Mouse (Mus musculus): ENCODE data around the gene Git2.

Git2 gene

GRCm38 (mm10) chr5:114764812-114765735 lies 10.2 kb downstream of the Git2 start:
- DNase-seq (ENCODE audit: low spot score): no peak

- DNase-seq (ENCODE audit: low spot score): no peak
Observed at GRCm38 (mm10) chr5:114761980-114762379, 13.3 kb downstream of the Git2 start.

DNA sequence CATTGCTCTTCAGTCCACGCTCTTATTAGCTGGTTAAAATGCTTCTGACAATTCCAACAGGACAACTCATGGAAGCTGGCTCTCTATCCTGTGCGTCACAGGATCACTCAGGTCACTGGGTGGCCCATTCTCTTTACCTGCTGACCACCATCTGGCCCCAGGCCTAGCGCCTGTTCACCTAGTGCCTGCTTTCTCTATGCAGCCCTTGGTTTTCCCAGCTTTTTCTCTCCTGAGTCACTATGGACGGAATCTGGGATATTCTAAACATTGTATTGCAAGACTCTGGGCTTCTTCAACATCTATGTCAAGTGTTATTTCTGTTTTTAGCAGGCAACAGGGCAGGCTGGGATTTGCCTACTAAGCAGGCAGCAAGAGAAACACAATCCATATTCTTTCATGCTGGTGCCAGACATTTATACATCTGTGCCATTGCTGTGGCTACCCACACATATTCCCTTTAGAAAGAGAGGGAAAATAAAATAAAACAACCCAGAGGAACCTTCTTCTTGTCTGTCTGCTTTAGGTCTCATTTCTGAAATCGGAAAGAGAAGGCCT lies 15.7 kb downstream of the Git2 start:
- no peak for DNase-seq (ENCODE audit: low spot score)

DNA sequence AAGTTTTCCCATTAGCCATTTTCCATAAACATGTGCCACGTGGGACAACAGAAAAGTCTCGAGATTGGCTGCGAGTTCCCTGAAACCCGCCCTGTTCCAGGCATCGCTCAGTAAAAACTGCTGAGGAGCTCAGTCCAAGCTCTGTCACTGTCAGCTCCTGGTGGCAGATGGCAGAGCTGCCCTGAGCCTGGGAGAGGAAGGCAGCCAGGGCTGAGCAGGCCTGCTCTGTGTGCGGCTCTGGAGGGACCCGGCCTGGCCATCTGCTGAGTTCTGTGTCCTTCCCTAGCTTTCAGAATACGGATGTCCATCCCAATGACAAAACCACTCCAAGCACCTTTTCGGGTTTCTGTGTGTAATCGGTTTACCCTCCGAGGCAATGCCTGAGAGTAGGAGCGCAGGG lies 21.9 kb downstream of the Git2 start:
- no peak for DNase-seq (ENCODE audit: low spot score)

DNA sequence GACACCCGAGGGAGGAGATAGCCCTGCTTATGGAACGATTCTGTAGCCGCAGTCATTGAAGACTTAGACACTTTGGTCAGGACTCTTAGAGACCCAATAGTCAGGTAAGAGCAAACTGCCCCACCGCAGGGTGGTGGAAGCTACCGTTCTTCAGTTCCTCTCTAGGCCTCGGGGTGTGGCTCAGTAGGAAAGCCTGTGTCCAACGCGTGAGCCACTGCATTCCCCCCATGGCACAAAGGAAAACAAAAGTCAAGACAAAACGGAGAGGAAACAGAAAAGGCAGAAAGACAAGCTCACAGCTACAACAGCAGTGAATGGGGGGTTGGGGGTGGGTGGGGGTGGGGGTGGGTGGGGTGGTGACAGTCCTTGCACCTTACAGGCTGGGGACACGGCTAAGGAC lies 22.9 kb downstream of the Git2 start:
- DNase-seq (ENCODE audit: low spot score): no peak

DNA sequence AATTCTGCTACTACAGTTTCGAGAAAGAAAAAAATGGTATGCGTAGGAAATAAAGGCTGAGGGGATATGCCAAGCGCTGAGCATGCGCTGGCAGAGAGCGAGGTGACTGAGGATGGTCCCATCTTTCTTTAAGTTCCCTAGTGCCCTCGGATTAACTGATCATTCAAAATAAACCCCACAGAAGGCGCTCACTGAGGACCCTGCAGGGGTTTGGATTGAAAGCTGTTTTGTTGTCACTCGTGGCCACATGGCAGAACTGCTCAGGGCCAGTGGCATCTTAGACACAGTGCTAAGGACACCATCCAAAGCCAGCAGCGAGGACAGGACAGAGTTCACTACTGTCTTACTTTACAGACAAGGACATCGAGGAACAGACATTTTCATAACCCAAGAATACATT lies 25.0 kb downstream of the Git2 start:
- DNase-seq (ENCODE audit: low spot score): no peak

DNA sequence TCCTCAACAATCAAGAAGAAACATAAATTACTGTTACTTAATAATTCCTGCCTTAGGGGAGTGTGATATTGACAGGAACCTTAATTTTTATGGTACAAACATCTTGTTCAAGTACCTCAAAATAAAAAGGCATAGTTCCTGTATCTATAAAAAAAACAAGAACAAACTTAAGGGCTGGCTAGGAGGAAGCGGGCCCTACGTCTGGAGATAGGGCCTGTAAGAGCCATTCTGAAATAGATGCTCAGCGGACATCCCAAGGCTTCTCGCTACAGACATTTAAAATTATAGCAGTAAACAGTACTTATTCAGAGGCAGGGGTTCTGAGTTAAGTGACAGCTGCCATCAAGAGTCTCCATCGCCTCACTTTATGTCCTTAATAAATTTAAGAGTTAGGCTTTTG lies 27.8 kb downstream of the Git2 start:
- DNase-seq (ENCODE audit: low spot score): no peak

DNA sequence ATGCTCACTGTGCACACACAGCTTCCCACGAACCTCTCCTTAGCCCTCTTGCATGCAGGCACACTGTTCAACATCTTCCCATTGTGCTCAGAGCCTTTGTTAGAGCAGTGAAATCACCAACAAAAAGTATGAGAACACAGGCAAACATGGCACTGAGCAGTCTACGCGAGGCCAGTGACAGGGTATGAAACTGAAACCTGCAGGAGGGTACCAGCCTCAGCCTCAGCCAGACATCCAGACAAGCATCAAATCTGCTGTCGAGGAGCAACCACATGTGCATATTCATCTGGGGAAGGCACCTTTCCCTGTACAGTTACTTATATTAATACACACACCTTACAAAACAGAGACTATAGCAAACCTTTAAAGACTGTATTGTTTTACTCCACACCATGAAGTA lies 28.4 kb downstream of the Git2 start:
- DNase-seq (ENCODE audit: low spot score): no peak

DNA sequence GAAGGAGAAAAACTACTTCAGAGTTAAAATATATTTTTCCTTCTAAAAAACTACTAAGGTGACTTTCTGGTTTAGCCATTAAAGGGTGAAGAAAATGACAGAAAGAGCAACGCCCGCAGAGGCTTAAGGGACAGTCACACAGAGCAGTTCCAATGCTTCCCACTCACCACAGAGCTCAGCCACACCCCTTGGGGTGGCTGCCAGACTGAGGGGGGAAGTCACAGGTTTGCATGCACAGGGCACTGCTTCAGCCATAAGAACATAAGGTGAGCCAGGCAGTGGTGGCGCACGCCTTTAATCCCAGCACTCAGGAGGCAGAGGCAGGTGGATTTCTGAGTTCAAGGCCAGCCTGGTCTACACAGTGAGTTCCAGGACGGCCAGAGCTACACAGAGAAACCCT lies 29.7 kb downstream of the Git2 start:
- no peak for DNase-seq (ENCODE audit: low spot score)

DNA sequence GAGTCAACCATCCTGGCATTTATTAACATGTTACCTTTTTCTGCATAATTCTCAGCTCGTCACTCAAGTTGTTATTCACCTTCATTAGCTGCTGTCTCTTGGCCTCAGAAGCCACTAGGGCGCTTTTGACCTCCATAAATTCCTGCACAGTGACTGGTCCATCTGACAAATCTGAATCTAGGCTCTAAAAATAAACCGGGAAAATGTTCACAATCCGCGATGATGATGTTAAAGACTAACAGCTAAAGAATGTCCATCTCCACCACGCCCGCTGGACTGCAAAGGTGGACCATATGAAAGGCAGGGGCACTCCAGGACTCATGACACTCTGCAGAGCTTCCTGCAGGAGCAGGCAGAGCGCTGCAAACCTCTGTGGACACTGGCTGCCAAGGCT lies 31.6 kb downstream of the Git2 start:
- DNase-seq (ENCODE audit: low spot score): no peak

DNA sequence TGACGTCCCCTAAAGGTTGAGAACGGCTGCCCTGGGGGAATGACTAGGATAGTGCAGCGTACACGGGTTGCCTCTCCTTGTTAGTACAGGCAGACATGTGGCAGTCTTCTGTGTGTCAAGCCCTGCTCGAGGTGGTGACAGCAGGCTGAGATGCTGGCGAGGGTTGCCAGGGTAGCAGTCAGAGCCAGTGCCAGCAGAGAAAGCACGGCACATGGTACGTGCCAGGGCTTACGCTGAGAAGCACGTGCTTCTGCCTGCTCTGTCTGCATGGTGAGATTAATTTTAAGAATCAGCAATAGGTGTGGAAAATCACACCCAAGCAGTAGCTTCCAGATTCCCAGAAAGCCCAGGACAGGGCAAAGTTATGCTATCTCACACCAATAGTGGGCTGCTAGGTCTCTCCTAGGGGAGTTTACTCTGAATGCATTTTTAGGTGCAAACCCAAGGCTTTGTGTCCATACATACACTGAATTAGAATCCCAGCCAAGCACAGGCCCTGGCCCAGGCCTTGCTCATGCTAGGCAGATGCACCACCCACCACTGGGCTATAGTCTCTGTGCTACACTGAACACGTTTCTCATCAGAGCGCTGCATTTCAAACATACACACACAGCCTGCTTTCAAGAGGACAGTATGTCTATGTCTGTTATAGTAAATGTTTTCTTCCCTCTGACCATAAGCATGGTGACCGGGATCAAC lies 32.2 kb downstream of the Git2 start:
- no peak for DNase-seq (ENCODE audit: low spot score)

DNA sequence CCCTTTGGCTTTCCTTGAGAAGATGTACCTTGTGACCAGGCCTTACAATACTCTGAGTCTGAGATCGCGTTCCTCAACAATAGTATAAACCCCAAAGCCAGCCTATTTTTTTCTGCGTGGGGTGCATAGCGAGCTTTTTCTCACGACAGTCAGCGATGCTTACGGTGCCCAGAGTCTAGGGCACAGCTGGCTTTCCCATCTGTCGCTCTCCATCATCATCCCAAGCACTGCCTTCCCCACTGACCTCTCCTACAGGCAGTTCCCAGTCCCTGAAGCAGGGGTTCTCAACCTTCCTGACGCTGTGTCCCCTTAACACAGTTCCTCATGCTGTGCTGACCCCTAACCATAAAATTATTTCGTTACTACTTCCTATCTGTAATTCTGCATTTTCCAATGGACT lies 32.7 kb downstream of the Git2 start:
- no peak for DNase-seq (ENCODE audit: low spot score)

GRCm38 (mm10) chr5:114740595-114740994 lies 34.7 kb downstream of the Git2 start:
- DNase-seq (ENCODE audit: low spot score): no peak

- DNase-seq (ENCODE audit: low spot score): no peak
Observed at GRCm38 (mm10) chr5:114738707-114739241, 36.5 kb downstream of the Git2 start.

DNA sequence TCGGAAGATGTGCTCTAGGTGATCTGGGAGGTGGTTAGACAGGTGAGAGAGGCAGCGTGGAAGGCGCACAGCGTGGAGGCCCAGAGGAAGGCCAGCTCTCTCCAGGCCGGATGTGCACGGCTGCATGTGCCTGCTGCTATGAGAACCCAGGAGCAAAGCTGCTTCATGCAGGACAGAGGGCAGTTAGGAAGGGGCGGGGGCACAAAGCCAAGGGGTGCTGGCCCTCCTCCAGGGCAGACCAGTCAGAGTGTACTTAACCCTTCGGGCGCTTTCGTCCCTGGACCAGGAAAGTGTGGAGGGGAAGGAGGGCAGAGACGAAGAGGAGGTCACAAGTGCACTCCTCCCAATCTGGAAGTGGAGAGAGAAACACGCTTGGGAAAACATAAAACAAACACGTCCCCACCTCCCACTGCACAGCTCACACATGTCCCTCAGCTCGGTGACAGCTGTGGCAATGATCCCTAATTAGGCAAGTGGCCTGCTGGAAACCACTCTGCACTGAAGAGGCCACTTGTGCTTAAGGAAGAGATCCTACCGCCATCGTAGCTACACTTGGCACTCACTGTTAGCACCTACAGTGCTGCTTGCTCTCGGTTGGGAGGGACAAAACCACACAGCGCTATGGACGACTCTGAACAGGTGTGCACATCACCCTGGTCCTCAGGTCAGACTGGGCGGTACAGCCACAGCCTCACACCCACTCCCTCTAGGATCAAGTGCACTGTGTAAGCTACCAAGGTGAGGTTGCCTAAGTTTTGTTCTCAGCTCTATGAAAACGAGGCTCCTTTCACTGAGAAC lies 38.0 kb downstream of the Git2 start:
- DNase-seq (ENCODE audit: low spot score): no peak

GRCm38 (mm10) chr5:114733606-114734005 lies 41.7 kb downstream of the Git2 start:
- DNase-seq (ENCODE audit: low spot score): no peak

GRCm38 (mm10) chr5:114731969-114732368 lies 43.3 kb downstream of the Git2 start:
- DNase-seq (ENCODE audit: low spot score): no peak

- DNase-seq (ENCODE audit: low spot score): no peak
Observed at GRCm38 (mm10) chr5:114731498-114731897, 43.8 kb downstream of the Git2 start.

GRCm38 (mm10) chr5:114730129-114730528 lies 45.2 kb downstream of the Git2 start:
- no peak for DNase-seq (ENCODE audit: low spot score)

GRCm38 (mm10) chr5:114728160-114728559 lies 47.2 kb downstream of the Git2 start:
- peak; percentile 37 for DNase-seq (ENCODE audit: low spot score)

DNA sequence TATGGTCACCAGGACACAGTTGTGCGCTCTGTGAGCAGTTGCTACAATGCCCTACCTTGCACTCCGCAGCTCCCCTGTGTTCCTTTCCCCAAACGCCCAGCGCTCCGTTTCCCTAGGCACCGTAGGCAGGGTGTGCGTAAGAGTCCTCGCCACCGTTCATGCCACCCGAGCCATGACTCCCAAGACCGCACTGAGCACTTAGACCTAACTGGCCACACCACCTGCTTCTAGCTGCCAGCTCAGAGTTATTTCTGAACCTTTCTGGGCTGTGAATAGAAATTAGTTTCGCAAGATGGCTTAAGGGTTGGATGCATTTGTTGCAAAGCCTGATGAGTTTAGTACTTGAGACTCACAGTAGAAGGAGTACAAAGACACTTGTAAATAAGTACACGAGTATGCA lies 52.5 kb downstream of the Git2 start:
- no peak for DNase-seq (ENCODE audit: low spot score)

DNA sequence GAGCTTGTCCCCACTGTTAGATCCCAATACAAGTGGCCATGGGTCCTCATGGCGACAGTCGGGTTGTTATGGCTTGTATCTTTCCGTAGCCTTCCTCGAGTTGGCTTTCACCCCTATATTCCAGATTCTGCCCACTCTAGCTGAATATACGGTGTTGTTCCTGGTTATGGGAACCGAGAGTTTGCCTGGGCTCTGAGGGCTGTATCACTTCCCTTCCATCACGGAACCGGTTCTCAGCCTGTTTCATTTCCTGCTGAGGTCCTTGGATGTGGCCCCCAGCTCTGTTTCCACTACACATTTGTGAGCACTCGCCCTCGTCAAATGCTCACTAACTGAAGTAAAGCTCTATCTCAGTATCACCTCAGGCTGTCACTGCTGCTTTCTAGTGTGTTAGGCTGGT lies 53.3 kb downstream of the Git2 start:
- no peak for DNase-seq (ENCODE audit: low spot score)
